Mouse (Mus musculus) olfactory bulb, adult 2 months (tissue): ENCODE measurements around the gene Creb1.

Source experiments
- CTCF ChIP-seq: fragments of 200-500 bp; IDR thresholded peaks from 2 replicates; pipeline ENCODE4 v1.5.1; 2012; ENCODE audit warnings: low read depth, mild to moderate bottlenecking, low read length, moderate library complexity; ENCODE audit not compliant: insufficient read depth
- POLR2A ChIP-seq: fragments of 200-500 bp; IDR thresholded peaks from 2 replicates; pipeline ENCODE4 v1.6.1; 2012; ENCODE audit warnings: mild to moderate bottlenecking, low read depth, low read length, moderate library complexity; ENCODE audit not compliant: insufficient read depth

DNA sequence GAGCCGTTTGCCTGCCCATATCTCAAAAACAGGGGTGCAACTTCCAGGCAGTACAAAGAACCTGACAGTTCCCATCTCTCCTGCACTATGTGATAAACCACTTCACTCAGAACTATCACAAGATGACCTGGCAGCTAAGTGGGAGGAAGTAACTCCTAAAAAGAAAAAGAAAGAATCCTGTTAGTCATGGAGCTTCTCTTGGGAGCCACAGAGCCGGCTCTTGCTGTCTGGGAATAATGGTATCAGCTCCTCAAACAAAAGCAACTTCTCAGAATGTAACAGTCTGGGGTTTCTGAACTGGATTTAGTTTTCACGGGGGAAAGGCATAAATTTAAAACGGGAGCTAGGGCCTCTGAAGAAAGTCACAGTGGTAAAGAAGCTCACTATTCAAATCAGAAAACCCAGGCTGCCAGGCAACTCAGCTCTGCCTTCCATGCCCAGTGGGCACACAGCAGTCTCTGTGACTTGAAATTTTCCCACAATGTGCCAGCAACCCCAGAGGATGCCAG is 43.9 kb upstream of the Creb1 start:
- TF ChIP-seq CTCF (no peak), POLR2A (no peak)
